Mouse (Mus musculus): Measurements from ENCODE around the gene Ost4.

GRCm38 (mm10) chr5:30909300-30909659 is 1.7 kb upstream of the Ost4 start:
- TF ChIP-seq POLR2A (IDR thresholded peaks at IDR 0.05; ENCODE audit: borderline replicate concordance, insufficient read depth, low read length), result no peak
- TF ChIP-seq CTCF (IDR thresholded peaks at IDR 0.05; ENCODE audit: borderline replicate concordance, insufficient read depth, low read depth, low read length), result no peak
